Mouse (Mus musculus): Measurements from ENCODE around the gene Calca.

GRCm38 (mm10) chr7:114625966-114626365 is 10.2 kb downstream of the Calca start:
- TF ChIP-seq CTCF (IDR thresholded peaks at IDR 0.05) (no peak), EP300 (IDR thresholded peaks at IDR 0.05) (no peak)
